Mouse (Mus musculus) frontal cortex, adult (tissue): Measurements from ENCODE around the gene Ank3.

Experiments used
- ATAC-seq: cut with Nextera tagmentation; 2 replicates; pipeline ENCODE4 v1.9.2; 2017; ENCODE audit warnings: mild to moderate bottlenecking, moderate library complexity, mixed read lengths; ENCODE audit not compliant: low TSS enrichment

Gene Ank3

DNA sequence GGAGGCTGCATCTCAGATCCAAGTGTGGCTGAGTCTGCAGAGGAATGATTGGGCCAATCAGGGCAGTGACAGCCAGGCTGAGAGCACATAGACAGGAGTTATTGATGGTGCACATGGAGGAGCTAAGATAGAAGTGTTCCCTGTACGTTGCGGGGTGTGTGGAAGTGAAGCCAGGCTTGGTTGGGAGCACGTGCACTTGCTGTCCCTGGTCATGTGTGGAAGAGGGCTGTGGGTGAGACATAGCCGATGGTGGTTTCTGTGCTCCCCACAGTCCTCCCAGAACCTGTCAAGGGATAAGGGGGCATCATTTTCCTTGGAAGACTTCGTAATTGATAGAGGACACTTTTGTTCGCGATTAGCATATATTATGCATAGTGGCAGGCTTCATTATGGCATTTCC lies 434.2 kb downstream of the Ank3 start:
- ATAC-seq: no peak

DNA sequence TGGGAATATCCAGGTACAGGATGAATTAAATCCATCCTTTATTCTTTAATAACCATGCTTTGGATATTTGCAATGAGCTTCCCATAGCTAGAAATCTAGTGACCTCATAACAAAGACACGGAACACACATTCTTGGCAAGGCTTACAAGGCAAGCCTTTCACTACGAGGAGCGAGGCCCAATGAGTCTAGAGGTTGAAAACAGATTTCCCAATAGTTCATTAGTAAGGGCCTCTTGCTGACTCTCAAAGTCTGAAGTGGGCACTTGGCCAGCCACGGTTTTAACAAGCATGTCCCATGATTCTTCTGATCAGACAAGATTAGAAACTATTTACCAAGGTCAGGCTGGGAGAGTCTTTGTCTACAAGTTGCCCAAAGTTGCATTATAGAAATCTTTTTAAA lies 436.1 kb downstream of the Ank3 start:
- ATAC-seq: no peak

DNA sequence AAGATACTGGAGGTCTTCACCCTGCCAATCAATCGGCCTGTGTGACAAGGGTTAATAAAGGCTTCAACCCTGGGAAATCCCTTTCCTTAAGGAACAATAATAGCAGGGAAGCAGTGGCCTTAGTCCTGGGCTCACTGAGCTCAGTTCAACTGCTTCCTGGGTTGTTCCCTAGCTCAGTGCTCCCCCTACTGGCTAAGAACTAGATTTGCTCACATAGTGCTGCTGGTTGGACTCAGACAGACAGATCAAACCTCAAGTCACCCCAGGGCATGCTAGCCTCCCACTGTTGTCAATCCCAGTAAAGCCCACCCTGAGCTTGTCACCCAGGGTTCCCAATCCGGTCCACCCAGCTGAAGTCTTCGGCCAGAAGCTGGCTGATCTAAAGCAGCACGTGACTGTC lies 447.2 kb downstream of the Ank3 start:
- peak; percentile 77 for ATAC-seq

DNA sequence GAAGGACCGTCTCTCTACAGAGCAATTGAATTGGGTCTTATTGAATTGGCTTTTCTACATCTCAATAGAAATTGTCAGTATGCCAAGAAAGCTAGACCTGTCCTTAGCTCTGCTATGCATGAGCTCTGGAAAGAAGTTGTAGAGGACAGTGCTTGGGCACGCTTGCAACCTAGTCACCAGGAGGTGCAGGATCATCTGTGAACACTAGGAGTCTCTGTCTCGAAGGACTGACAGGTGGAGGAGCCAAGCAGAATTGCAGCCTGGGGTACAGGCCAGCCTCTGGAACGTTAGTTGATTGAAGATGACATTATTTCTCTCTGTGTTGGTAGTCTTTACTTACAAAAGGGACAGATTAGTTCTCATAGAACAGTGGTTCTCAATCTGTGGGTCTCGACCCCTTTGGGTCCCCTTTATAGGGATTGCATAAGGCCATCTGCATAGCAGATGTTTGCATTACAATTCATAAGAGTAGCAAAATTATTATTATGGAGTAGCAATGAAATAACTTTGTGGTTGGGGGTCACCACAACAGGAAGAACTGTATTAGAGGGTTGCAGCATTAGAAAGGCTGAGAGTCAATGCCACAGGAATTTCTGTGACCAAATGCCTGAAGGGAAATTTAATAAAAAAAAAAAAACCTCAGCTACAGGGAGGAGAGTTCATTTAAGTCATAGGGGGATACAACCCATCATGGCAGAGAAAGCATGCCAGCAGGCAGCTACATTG lies 454.0 kb downstream of the Ank3 start:
- ATAC-seq: peak; percentile 29; the same call in 1 of the 2 replicates

DNA sequence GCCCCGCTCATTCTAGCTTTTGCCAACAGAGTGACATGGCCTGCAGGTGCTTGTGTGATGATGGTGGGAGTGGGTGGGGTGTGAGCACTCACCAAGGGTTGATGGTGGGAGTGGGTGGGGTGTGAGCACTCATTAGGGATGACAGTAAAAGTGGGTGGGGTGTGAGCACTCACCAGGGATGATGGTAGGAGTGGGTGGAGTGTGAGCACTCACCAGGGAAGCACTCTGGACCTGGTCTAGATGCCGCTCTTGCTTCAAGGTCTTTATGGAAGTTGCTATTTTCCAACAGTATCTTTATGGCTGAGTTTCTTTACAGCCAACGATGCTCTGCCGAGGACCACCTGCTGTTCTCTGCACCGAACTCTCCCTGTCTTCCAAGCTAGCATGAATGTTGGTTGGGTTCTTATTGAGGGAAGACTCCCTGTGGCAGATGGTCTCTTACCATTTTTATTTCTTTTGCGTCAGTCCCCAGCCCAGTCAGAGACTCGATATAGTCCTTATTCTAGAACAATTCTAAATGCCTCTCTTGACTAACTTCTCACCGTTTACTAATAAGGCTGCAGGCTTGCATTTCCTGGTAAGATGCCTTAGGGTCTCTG lies 456.1 kb downstream of the Ank3 start:
- peak; percentile 67 for ATAC-seq

DNA sequence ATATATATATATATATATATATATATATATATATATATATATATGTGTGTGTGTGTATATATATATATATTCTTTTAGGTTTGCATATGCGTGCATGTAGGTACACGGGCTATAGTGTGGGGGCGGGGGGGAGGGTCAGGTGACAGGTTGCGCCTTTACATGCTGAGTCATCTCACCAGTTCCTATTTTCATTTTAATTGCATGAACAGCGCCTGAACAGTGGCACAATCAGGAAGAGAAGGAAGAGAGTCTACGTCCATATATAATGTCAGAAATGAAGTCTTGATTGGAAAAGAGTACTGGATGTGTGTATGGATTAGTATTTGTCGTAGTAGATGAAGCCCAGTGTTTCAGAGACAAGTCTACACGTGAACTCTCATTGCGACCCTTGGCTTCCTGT lies 459.4 kb downstream of the Ank3 start:
- ATAC-seq: no peak

DNA sequence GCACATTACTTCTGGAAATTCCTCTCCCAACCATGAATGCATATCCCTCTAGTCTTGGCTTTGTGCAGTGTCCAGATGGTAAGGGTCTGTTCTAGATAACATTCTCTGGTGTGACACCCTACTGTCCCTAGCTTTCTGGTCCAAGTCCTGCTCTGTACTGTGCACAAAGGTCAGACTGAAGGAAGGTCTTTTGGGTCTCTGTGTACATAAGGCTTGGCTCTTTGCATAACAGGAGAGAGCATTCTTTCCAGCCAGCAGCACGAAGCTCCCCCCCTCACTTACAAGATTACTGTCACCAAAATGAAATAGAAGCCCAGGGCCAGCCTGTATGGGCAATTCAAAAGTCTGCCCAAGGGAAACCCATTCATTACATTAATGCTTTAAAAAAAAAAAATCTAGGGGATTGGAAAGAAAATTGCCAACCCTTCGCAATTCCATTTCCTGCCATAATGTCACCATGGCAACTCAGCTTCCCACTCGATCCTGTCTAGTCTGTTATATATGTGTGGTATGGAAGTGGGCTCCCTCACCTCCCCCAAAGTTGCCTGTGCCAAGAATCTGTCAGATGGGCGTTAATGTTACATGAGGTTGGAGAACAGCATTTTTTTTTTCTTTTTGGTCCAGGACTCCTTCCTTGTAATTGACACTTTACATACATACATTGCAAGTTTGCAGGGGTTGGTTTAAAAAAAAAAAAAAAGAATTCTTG lies 460.5 kb downstream of the Ank3 start:
- ATAC-seq: peak; percentile 39

DNA sequence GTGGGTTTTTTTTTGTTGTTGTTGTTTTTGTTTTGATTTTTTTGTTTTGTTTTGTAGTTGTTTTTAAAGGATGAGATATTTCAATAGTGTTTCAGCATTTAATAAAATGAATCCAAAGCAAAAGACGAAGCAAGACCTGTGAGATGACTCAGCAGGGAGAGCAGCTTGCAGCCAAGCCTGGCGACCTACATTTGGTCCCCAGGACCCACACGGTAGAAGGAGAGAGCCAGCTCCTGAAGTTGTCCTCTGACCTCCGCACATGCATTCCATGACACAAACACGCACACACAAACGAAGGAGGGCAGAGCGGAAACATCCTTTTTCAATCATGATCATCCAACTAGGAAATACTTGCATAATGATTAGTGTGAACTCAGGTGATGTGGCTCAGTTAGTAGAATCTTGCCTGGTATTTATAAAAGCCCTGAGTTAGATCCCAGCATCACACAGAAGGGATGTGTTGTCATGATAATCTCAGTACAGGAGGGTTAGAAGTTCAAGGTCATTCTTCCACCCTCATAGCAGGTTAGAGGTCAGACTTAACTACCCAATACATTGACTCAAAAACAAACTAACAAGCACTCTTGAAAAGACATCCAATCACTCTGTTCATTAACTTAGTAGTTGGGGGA lies 461.4 kb downstream of the Ank3 start:
- ATAC-seq: peak; percentile 20; the same call in 1 of the 2 replicates

DNA sequence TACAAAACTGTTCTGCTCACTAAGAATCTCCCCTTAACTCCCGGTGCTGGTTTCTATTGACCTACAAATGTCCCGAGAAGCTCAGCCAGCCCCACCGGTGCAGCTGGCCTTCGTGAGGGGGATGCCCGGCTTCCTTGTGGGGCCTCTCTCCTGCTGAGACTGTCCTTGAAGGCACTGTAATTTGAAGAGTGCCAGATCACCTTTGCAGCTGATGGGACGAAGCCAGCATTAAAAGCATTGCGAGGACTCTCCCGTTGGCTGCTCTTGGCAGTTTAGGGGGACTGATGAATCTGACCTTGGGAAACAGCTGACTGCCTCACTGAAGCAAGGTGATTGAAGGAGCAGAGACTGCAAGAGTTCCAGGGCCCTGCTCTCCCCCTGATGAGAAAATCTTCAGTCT lies 464.3 kb downstream of the Ank3 start:
- no peak for ATAC-seq

DNA sequence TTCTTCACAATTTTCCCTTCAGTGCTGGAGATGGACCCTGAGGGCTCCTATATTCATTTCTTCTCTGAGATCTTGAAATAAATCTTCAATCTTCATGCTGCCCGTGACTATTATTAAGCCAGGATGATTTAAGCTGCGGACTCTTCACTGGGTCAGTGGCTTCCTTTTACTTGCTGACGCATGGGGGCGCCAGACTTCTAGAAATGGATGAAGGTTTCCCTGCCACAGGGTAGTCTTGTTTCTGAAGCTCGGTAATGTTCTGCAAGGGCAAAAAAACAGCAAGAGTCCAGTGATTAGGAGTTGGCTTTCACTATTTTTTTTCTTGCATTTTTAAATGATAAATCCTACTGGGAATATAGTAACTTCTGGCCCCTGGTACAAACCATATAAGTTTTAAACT lies 471.8 kb downstream of the Ank3 start:
- peak; percentile 53 for ATAC-seq

DNA sequence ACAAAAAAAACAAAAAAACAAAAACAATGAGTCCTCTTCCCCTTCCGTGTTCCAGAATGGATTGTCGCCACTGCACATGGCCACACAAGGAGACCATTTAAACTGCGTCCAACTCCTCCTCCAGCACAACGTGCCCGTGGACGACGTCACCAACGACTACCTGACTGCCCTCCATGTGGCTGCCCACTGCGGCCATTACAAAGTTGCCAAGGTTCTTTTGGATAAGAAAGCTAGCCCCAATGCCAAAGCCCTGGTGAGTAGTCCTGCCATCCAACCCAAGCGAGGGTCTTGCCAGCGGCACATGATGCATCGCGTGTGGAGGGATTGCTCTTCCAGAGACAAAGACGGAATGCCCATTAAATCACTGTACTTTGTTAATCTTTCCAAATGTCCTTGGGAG lies 472.4 kb downstream of the Ank3 start:
- no peak for ATAC-seq

DNA sequence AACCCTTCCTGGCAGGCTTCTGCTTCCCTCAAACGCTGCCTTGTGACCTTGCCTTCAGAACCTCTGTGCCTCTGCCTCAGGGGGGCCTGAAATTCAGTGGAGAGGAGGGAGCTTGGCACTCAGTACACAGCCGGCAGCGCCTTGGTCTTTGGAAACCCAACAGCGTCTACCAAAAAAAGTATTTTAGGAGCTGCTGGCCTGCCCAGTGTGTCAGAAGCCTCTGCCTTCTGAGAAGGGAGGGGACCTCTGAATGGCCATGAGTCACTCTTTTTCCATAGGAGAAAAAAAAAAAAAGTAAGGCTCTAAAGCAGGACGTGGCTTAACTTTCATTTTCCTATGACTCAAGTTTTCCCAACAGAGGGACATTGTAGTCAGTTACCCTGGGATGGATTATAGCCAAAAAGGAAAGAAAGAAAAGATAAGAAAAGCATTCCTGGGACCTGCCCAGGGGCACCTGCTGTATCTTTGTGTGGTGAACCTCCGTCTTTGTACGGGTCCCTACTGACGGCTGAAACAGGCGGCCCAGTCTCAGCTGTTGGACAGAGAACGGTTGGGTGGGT lies 473.7 kb downstream of the Ank3 start:
- ATAC-seq: peak; percentile 25; the same call in 1 of the 2 replicates

DNA sequence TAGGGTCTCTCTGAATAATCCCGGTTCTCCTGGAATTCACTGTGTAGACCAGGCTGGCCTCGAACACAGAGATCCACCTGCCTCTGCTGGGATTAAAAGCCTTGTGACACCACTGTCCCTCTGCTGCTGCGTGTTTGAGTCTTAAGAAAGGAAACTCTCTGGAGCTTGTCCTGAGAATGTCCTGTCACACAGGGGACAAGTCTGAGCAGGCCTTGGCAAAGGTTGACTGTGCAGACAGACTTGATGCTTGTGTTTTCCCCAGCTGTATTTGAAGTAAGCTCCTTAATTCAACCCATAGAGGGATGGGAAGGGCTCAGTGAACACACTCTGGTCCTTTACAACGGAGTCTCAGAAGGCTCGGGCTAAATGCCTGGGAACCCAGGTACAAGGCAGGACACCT lies 474.3 kb downstream of the Ank3 start:
- no peak for ATAC-seq

DNA sequence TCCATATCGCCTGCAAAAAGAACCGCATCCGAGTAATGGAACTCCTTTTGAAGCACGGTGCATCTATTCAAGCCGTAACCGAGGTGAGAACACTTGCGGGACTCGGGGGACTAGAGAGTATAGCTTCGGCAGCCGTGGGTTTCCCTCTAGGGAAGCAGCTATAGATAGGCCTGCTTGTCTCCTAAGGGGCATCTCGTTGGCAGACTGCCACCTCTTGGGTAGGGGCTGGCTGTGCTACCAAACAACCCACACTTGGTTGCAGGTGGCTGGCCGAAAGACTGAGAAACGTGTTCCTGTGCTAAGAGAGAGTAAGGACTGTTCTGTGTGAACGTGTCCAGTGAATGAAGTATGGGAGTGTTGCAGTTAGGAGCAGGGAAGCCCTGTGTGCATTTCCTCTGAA lies 476.2 kb downstream of the Ank3 start:
- peak; percentile 28; the same call in 1 of the 2 replicates for ATAC-seq

DNA sequence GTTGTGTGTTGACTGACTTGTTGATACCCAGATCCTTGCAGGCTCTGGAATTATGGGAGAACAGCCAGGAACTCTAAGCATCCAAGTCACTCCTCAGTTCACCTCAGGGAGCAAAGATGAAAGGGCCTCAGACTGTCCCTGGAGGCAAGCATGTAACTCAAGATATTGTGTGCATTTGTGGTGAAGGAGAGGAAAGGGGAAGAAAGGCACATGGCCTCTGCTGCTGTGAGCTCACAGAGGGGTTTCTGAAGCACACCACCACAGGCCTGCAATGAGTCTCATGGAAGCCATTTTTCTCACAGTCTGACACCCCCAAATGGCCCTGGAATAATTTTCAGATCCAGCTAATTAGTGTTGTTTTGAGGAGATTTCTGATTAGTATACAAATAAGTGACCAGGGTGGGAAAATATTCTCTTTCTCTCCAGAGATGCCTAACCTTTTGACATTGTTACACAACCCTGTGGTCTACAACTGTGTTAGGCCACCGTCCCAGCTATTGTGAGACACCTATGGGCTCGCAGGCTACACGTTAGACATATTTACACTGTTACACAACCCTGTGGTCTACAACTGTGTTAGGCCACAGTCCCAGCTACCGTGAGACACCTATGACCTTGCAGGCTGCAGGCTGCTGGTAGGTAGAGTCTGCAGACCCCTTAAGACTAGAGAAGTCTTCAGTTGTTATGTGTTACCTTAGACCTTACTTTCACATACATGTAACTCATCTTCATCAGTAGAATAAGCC lies 485.5 kb downstream of the Ank3 start:
- ATAC-seq: no peak

DNA sequence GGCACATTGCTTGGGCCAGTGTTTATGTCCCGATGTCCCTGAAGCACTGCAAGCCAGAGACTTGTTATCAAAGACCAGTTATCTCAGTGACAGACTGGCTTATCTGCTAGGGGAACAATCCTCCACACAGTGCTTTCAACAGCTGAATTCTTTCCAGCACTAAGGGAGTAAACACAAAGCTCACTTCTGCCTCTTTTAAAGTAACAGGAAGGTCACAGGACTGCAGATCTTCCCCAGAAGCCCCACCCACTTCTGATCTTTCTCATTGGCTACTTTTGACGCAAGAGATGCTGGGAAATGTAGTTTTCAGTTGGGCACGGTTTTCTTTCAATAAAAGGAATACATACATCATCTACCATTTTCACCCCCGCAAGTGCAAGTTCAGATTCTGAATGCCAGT lies 489.8 kb downstream of the Ank3 start:
- peak; percentile 66 for ATAC-seq

DNA sequence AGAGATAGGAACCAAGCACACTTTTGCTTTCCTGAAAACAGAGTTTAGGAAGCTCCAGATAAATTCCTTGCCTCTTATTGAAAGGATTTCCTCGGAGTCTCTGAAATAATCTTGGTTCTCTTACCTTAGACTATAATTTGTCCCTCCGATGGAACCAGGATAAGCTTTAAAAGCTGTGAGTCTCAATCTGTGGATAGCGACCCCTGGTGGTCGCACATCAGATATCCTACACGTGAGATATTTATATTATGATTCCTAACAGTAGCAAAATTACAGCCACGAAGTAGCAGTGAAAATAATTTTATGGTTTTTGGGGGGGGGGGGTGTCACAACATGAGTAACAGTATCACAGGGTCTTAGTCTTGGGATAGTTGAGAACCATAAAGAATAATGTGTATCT lies 491.2 kb downstream of the Ank3 start:
- no peak for ATAC-seq

DNA sequence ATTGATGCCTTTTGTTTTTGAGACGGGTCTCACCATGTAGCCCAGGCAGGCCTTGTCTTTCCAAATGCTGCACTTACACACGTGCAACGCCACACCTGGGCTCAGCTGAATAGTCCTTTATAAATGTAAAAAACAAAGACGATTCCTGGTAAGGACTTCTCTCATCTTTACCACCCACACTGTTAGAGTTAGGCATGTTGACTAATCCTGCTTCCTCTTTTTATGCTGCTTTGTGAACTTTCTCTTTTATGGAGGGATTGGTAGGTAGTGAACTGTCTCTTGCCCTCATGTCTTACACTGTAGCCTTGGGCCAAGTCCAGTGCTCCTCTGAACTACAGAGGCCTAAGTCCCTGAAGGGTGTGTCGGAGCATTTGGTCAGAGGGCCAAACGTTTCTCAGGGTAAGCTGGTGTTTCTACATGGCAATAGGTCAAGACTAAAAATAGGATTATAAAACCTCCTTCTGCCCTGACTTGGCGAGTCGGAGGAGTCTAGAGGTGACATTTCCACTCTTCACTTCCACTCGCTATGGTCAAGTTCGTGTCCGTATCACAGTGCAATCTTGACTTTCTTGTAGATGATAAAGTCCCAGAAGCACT lies 491.9 kb downstream of the Ank3 start:
- ATAC-seq: no peak

DNA sequence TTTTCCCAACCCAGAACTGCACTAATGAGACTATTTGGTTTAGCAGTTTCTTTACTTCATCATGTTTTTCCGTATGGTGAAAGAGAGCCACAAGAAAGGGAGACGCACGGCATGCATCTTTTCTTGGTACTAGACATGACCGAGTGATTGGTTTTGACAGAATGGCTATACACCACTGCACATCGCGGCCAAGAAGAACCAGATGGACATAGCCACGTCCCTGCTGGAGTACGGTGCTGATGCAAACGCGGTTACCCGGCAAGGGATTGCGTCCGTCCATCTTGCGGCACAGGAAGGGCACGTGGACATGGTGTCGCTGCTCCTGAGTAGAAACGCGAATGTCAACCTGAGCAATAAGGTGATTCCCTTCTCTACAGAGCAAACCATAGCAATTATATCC lies 493.6 kb downstream of the Ank3 start:
- ATAC-seq: no peak

DNA sequence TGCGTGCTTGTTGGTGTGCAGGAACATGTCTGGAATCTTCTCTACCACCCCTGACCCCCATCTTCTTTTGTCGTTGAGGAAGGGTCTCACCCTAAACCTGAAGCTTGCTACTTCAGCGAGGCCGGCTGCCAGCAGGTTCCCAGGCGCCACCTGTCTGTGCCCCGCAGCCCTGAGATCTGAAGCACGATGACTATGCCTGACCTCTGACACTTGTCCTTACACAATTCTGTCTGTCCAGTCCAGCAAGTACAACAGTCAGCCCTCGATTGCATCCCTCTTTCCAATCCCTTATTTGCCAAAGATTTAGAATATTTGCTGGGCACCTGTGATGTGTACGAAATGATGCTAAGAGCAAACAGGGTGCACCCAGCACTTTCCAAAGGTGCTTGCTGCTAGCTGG lies 497.0 kb downstream of the Ank3 start:
- no peak for ATAC-seq

DNA sequence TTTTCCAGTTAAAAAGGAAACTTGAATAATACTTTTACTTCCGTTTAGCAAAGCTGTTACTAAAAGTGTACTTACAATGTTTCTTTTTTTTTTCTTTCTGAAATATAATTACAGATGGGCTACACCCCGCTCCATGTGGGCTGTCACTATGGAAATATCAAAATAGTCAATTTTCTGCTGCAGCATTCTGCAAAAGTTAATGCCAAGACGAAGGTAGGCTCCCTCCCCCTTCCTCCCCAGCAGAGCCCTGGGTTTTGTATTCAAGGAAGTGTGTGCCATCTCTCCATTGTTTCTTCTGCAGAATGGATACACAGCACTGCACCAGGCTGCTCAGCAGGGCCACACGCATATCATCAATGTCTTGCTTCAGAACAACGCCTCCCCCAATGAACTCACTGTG lies 499.4 kb downstream of the Ank3 start:
- ATAC-seq: peak; percentile 36
